Mouse (Mus musculus) forebrain, embryonic 13.5 days (tissue): ENCODE measurements at regions not wholly inside any gene's neighbourhood (a gene's known extent, or its start where the extent isn't known, plus 50 kb on each side); places are given as distances from the start of the nearest gene placed in this dataset.

Experiments
- ATAC-seq: fragments of 200-750 bp; cut with Nextera tagmentation; 2 replicates; pipeline ENCODE4 v1.8.0; 2017
- H3K27ac ChIP-seq: fragments of 300-500 bp; sonication (generic); 2 replicates; pipeline ENCODE4 v1.5.1; 2015; ENCODE audit warnings: inconsistent platforms, mild to moderate bottlenecking, moderate library complexity
- H3K27me3 ChIP-seq: fragments of 300-500 bp; sonication (generic); 2 replicates; pipeline ENCODE4 v1.6.1; 2015; ENCODE audit warnings: mild to moderate bottlenecking, inconsistent platforms
- H3K36me3 ChIP-seq: fragments of 300-500 bp; sonication (generic); 2 replicates; pipeline ENCODE4 v1.6.1; 2015; ENCODE audit warnings: mild to moderate bottlenecking, inconsistent platforms; ENCODE audit not compliant: poor library complexity, severe bottlenecking
- H3K4me1 ChIP-seq: fragments of 300-500 bp; sonication (generic); 2 replicates; pipeline ENCODE4 v1.6.1; 2015; ENCODE audit warnings: inconsistent platforms
- H3K4me2 ChIP-seq: fragments of 300-500 bp; sonication (generic); 2 replicates; pipeline ENCODE4 v1.6.1; 2015; ENCODE audit warnings: inconsistent platforms, mild to moderate bottlenecking, moderate library complexity
- H3K4me3 ChIP-seq: fragments of 300-500 bp; sonication (generic); 2 replicates; pipeline ENCODE4 v1.5.1; 2015; ENCODE audit warnings: mild to moderate bottlenecking, inconsistent platforms
- H3K9ac ChIP-seq: fragments of 300-500 bp; sonication (generic); 2 replicates; pipeline ENCODE4 v1.6.1; 2015; ENCODE audit warnings: mild to moderate bottlenecking, inconsistent platforms
- H3K9me3 ChIP-seq: fragments of 300-500 bp; sonication (generic); replicated peaks from 2 replicates; pipeline ENCODE4 v1.6.1; 2016; ENCODE audit warnings: inconsistent platforms
- WGBS: fragments of 180-500 bp; shearing (Covaris S2); methylation state at CpG from one replicate; pipeline ENCODE4 v1.1.7; 2015; 5-methylcytosine and 5-hydroxymethylcytosine counted together

GRCm38 (mm10) chr15:68430486-68430885, 1929.8 kb upstream of the Lrrc6 start:
- Histone ChIP-seq H3K9ac (no peak overlapping the region), H3K4me3 (no peak overlapping the region), H3K9me3 (no peaks in the 10 kb centered on the region), H3K27ac (no peak overlapping the region), H3K27me3 (no peaks in the 10 kb centered on the region), H3K4me2 (no peak overlapping the region), H3K36me3 (no peaks in the 10 kb centered on the region), H3K4me1 (no peaks in the 10 kb centered on the region)
- WGBS, result 75% methylated on average over 4 of the region's 4 CpGs
- ATAC-seq, result no peak

GRCm38 (mm10) chr15:68428444-68429228, 1927.9 kb upstream of the Lrrc6 start:
- Histone ChIP-seq H3K4me3 (no peak overlapping the region), H3K27ac (no peak overlapping the region), H3K36me3 (no peaks in the 10 kb centered on the region), H3K9me3 (no peaks in the 10 kb centered on the region), H3K9ac (no peak overlapping the region), H3K4me2 (no peak overlapping the region), H3K4me1 (no peaks in the 10 kb centered on the region), H3K27me3 (no peaks in the 10 kb centered on the region)
- WGBS, result 19% methylated on average over 6 of the region's 6 CpGs
- ATAC-seq, result peak; percentile 91

DNA sequence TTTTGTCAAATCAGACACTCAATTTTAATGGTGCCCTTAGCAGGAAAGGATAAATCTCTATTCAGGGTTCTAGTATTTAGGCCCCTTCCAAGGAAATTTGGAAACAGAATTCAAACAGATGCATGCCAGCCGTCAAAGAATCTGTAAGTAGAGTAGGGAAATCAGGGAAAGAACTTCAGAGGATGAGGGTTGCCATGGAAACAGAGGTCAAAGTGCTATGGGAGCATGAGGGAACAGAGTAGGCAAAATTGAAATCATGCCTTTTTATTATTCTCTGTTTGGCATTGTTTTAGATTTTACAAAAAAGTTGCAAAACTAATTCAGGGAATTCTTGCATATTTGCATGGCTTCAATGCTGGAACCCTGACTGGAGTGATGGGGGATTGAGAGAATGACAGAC, 1916.4 kb upstream of the Lrrc6 start:
- no peak for ATAC-seq
- Histone ChIP-seq H3K4me2 (no peak overlapping the region), H3K4me1 (no peaks in the 10 kb centered on the region), H3K36me3 (no peaks in the 10 kb centered on the region), H3K27me3 (no peaks in the 10 kb centered on the region), H3K27ac (no peak overlapping the region), H3K9me3 (no peaks in the 10 kb centered on the region), H3K4me3 (no peak overlapping the region), H3K9ac (no peak overlapping the region)
- WGBS, result 17% methylated on average over 1 of the region's 1 CpGs

DNA sequence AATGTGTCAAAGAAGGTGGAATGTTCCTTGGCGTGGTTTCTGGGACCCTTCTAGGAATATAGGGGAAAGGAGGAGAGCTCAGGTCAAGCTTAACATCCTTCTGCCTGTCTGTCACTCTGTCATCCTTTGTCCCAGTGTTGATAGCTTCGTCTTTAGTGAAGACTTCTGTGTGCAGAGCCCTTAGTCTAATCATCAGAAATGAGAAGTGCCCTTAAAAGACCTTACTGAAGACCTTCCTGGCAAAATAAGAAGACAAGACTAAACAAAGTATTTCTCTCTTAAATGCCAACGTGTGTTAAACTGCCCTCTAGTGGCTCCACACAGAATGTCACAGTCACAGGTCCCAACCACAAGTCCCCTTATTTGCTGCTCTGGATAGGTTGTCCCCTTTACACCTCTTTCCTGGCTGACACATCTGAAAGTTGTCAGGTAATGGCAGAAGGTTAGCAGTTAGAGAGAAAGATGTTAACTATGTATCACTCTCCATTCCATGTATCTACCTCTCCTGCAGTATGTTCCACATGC, 1914.8 kb upstream of the Lrrc6 start:
- Histone ChIP-seq H3K4me2 (no peak overlapping the region), H3K9me3 (no peaks in the 10 kb centered on the region), H3K27me3 (no peaks in the 10 kb centered on the region), H3K27ac (no peak overlapping the region), H3K4me1 (no peaks in the 10 kb centered on the region), H3K4me3 (no peak overlapping the region), H3K9ac (no peak overlapping the region), H3K36me3 (no peaks in the 10 kb centered on the region)
- ATAC-seq, result 0 out of 2 replicates have a peak, but pooled peaks have one; percentile 33
- 19% methylated on average over 3 of the region's 3 CpGs for WGBS

DNA sequence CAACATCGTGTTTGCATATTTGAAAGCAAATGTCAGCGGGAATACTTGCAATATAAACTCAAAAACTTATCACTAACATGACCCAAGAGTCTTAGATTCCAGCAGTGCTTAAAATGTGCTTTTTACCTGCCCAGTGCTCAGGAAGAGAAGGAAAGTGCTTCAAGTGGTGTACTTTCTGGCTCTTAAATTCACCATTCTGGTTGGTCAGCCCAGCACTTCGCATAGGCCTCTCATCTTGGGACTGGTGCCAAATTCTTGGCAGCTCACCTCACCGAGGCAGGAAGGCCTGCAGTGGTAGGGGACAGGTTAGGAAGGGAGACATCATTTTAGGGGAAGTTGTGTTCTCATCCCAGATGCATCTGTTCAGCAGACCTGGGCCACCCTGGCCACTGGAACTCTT, 1913.3 kb upstream of the Lrrc6 start:
- H3K4me2 ChIP-seq, result no peak overlapping the region
- no peak overlapping the region for H3K4me3 ChIP-seq
- H3K27ac ChIP-seq, result no peak overlapping the region
- no peak overlapping the region for H3K9ac ChIP-seq
- no peaks in the 10 kb centered on the region for H3K9me3 ChIP-seq
- 64% methylated on average over 4 of the region's 4 CpGs for WGBS
- H3K4me1 ChIP-seq, result no peaks in the 10 kb centered on the region
- ATAC-seq, result no peak
- H3K27me3 ChIP-seq, result no peaks in the 10 kb centered on the region
- no peaks in the 10 kb centered on the region for H3K36me3 ChIP-seq

DNA sequence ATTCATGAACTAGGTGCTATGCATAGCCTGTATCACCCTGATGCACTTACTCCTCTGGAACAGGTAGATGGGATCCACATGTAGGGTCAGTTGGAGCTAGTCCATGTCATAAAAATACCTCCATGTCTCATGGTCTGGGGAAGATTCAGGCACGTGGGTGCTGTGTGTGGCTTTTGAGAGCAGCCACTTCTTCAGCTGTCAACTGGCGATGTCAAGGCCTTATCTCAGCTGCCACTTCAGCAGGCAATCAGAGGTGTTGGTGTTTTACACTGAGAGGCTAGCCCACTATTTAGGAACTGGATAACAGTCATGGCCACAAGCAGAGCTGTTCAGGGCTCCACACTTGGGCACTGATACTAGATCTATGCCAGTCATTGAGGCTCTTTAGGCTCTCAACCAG, 1912.0 kb upstream of the Lrrc6 start:
- Histone ChIP-seq H3K4me1 (no peaks in the 10 kb centered on the region), H3K9ac (no peak overlapping the region), H3K27me3 (no peaks in the 10 kb centered on the region), H3K4me2 (no peak overlapping the region), H3K27ac (no peak overlapping the region), H3K36me3 (no peaks in the 10 kb centered on the region), H3K9me3 (no peaks in the 10 kb centered on the region), H3K4me3 (no peak overlapping the region)
- WGBS, result 92% methylated on average over 2 of the region's 2 CpGs
- ATAC-seq, result no peak

GRCm38 (mm10) chr15:68412156-68412555, 1911.4 kb upstream of the Lrrc6 start:
- WGBS, result 87% methylated on average over 3 of the region's 3 CpGs
- H3K27me3 ChIP-seq, result no peaks in the 10 kb centered on the region

GRCm38 (mm10) chr15:68403554-68404070, 1902.9 kb upstream of the Lrrc6 start:
- no peaks in the 10 kb centered on the region for H3K27me3 ChIP-seq
- H3K9me3 ChIP-seq, result no peaks in the 10 kb centered on the region
- H3K27ac ChIP-seq, result no peak overlapping the region
- H3K36me3 ChIP-seq, result no peaks in the 10 kb centered on the region
- no peak for ATAC-seq
- H3K4me3 ChIP-seq, result no peak overlapping the region
- H3K4me1 ChIP-seq, result no peaks in the 10 kb centered on the region
- H3K4me2 ChIP-seq, result no peak overlapping the region
- WGBS, result 91% methylated on average over 3 of the region's 3 CpGs
- H3K9ac ChIP-seq, result no peak overlapping the region

More at GRCm38 (mm10) chr15:68412156-68412555, 1911.4 kb upstream of the Lrrc6 start:
- H3K9me3 ChIP-seq, result no peaks in the 10 kb centered on the region
- no peaks in the 10 kb centered on the region for H3K36me3 ChIP-seq
- ATAC-seq, result no peak
- H3K4me1 ChIP-seq, result no peaks in the 10 kb centered on the region
- no peak overlapping the region for H3K4me2 ChIP-seq
- H3K9ac ChIP-seq, result no peak overlapping the region
- no peak overlapping the region for H3K4me3 ChIP-seq
- no peak overlapping the region for H3K27ac ChIP-seq

DNA sequence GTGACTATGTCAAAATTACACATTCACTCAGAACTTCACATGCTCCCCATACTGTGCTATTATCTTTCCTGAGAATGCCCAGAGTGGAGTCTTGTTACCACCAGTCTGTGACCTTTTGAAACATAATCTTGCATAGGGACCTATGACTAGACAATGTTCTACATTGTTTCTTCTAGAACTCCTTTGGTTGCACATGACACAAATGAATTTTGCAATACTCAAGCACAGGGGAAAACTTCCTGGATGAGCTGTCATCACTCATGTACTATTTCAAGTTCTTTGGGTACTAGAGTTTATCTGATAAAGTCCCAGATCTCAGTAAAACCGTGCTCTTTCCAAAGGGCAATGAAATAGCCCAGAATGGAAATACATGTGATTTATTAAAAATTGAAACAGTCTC, 1901.0 kb upstream of the Lrrc6 start:
- Histone ChIP-seq H3K9ac (no peak overlapping the region), H3K27ac (no peak overlapping the region), H3K4me1 (no peaks in the 10 kb centered on the region), H3K9me3 (no peaks in the 10 kb centered on the region), H3K27me3 (no peaks in the 10 kb centered on the region), H3K4me3 (no peak overlapping the region), H3K36me3 (no peaks in the 10 kb centered on the region), H3K4me2 (no peak overlapping the region)
- no peak for ATAC-seq
- 84% methylated on average over 1 of the region's 1 CpGs for WGBS

DNA sequence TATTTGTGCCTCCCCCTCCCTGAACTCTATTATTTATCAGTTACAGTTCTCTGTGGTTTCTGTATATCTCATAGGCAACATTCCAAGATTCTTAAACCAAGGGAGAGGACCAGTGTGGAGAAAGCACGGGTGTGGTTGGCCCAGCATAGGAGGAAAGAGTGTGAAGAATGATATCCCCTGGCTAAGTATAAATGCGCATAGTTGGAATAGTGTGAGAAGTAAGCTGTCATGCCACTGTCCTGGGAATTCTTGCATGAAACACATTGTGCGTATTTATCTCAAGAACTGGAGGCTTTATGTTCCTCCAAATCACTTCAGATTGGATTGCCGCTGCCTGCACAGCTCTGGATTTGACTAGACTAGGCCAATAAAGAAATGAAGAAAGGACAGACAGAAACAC, 1900.3 kb upstream of the Lrrc6 start:
- H3K27ac ChIP-seq, result no peak overlapping the region
- no peak overlapping the region for H3K9ac ChIP-seq
- H3K9me3 ChIP-seq, result no peaks in the 10 kb centered on the region
- no peaks in the 10 kb centered on the region for H3K27me3 ChIP-seq
- H3K4me2 ChIP-seq, result no peak overlapping the region
- H3K36me3 ChIP-seq, result no peaks in the 10 kb centered on the region
- no peaks in the 10 kb centered on the region for H3K4me1 ChIP-seq
- ATAC-seq, result no peak
- WGBS, result 95% methylated on average over 4 of the region's 4 CpGs
- H3K4me3 ChIP-seq, result no peak overlapping the region

DNA sequence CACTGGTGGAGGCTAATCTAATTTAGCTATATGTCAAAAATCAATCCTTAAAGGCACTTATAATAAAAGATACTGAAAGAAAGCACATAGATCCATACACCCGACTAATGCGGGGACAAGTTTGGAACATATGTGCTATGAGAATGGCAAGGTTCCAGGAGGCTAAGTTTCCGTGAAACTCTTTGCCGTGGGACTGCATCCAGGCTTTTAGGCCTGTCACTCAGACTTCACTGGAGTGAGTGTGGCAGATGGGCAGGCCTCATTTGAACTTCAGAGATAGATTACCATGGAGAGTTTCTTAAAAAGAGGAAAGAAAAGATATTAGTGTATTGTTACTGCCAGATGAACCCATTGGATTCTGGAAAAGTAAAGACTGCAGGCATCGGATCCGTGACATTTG, 1895.9 kb upstream of the Lrrc6 start:
- Histone ChIP-seq H3K9ac (no peak overlapping the region), H3K4me2 (no peak overlapping the region), H3K27ac (no peak overlapping the region), H3K9me3 (no peaks in the 10 kb centered on the region), H3K36me3 (no peaks in the 10 kb centered on the region), H3K4me3 (no peak overlapping the region), H3K27me3 (no peaks in the 10 kb centered on the region), H3K4me1 (no peaks in the 10 kb centered on the region)
- ATAC-seq, result no peak
- 96% methylated on average over 6 of the region's 6 CpGs for WGBS

GRCm38 (mm10) chr15:68394749-68395148, 1894.0 kb upstream of the Lrrc6 start:
- Histone ChIP-seq H3K27me3 (no peaks in the 10 kb centered on the region), H3K4me1 (no peaks in the 10 kb centered on the region), H3K27ac (no peak overlapping the region), H3K4me2 (no peak overlapping the region), H3K9ac (no peak overlapping the region), H3K4me3 (no peak overlapping the region), H3K9me3 (no peaks in the 10 kb centered on the region), H3K36me3 (no peaks in the 10 kb centered on the region)
- no peak for ATAC-seq
- 100% methylated on average over 1 of the region's 1 CpGs for WGBS

- Histone ChIP-seq H3K4me3 (no peak overlapping the region), H3K27ac (no peak overlapping the region), H3K9me3 (no peaks in the 10 kb centered on the region), H3K27me3 (no peaks in the 10 kb centered on the region), H3K9ac (no peak overlapping the region), H3K4me1 (no peaks in the 10 kb centered on the region), H3K36me3 (no peaks in the 10 kb centered on the region), H3K4me2 (no peak overlapping the region)
- 89% methylated on average over 4 of the region's 4 CpGs for WGBS
- ATAC-seq, result no peak
Measured at GRCm38 (mm10) chr15:68394157-68394556, 1893.4 kb upstream of the Lrrc6 start.
